Mouse (Mus musculus): ENCODE data around the gene Eif2ak3. TPM values are rescaled to one million over a fixed set of nuclear protein-coding genes. Genes with fewer than 3 reads are reported as not detected.

The Eif2ak3 gene
- polyA plus RNA-seq, 1 experiment: 24.5 TPM

DNA sequence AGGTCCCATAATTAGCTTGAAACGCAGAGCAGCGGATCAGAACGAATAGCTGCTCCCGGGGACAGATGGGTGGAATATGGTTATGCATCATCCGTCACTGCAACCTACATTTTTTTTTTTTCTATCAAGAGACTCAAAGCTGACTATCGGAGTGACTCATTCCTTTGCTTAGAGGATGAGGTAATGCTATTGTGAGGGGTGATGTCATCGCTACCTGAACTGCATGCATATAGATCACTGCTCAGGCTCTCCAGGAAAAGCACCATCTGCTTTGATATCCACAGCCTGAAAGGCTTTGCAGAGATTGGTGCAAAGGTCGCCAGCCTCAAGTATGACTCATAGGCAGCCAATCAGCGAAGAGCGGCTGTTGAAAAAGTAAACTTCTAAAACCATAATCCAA, 27.8 kb downstream of the Eif2ak3 start:
- no peak overlapping the region for H3K4me3 ChIP-seq (ENCODE audit: low read depth, low read length)
- no peak for TF ChIP-seq CTCF (IDR thresholded peaks at IDR 0.05; ENCODE audit: extremely low read depth, insufficient read length, insufficient replicate concordance, low read depth, low read length)
- TF ChIP-seq POLR2A (IDR thresholded peaks at IDR 0.05; ENCODE audit: low read depth, low read length): no peak
- no peak overlapping the region for H3K27ac ChIP-seq (ENCODE audit: insufficient read depth, low read depth, low read length)
- H3K36me3 ChIP-seq (ENCODE audit: control insufficient read depth, insufficient read depth, low read length): no peaks in the 10 kb centered on the region
- H3K27me3 ChIP-seq (ENCODE audit: control insufficient read depth, insufficient read depth, low read length): no peaks in the 10 kb centered on the region
- peaks cover 8% of the 10 kb centered on the region; the same call in 1 of the 2 replicates for H3K4me1 ChIP-seq (ENCODE audit: control insufficient read depth, insufficient read depth, insufficient read length, low read length)
- WGBS: 18% methylated on average over 10 of the region's 10 CpGs

- peak overlapping the region; percentile 84 for H3K27ac ChIP-seq (ENCODE audit: insufficient read depth, low read depth, low read length)
- H3K4me1 ChIP-seq (ENCODE audit: control insufficient read depth, insufficient read depth, insufficient read length, low read length): peaks cover 8% of the 10 kb centered on the region; the same call in 1 of the 2 replicates
- 36% methylated on average over 7 of the region's 7 CpGs for WGBS
- H3K27me3 ChIP-seq (ENCODE audit: control insufficient read depth, insufficient read depth, low read length): no peaks in the 10 kb centered on the region
- TF ChIP-seq POLR2A (IDR thresholded peaks at IDR 0.05; ENCODE audit: low read depth, low read length) (no peak), CTCF (IDR thresholded peaks at IDR 0.05; ENCODE audit: extremely low read depth, insufficient read length, insufficient replicate concordance, low read depth, low read length) (no peak)
- no peak overlapping the region for H3K4me3 ChIP-seq (ENCODE audit: low read depth, low read length)
- H3K36me3 ChIP-seq (ENCODE audit: control insufficient read depth, insufficient read depth, low read length): no peaks in the 10 kb centered on the region
Observed at GRCm38 (mm10) chr6:70872570-70872969, 28.3 kb downstream of the Eif2ak3 start.

DNA sequence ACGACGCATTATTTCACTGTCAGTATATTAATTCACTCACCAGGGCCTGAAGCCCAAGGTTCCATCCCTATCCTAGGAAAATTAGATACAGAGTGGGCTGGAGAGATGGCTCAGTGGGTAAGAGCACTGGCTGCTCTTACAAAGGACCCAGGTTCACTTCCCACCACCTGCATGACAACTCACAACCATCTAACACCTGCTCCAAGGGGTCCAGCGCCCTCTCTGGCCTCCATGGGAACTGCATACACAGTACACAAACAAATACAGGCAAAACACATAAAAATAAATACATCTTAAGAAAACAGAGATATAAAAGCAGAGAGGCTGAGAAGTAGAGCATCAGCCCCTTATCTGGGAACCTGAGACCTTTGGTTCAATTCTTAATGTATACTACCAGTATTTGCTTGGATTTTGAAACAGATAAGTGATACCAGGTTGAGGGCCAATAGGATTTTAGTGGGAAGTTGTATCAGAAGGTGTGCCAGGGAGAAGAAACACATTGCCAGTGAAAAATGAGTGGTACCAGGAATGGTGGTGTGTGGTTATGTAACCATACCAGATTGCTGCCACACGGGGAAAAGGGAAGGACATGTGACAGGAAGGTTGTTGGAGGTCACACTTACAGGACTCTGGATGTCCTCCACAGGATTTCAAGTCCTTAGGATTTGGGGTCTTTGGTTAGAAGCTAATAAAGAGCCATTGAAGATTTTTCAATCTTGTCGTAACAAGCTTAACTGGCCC, 29.9 kb downstream of the Eif2ak3 start:
- no peaks in the 10 kb centered on the region for H3K27me3 ChIP-seq (ENCODE audit: control insufficient read depth, insufficient read depth, low read length)
- TF ChIP-seq CTCF (IDR thresholded peaks at IDR 0.05; ENCODE audit: extremely low read depth, insufficient read length, insufficient replicate concordance, low read depth, low read length) (peak; percentile 55; the same call in 1 of the 2 replicates), POLR2A (IDR thresholded peaks at IDR 0.05; ENCODE audit: low read depth, low read length) (no peak)
- WGBS: 70% methylated on average over 5 of the region's 5 CpGs
- peaks cover 8% of the 10 kb centered on the region; the same call in 1 of the 2 replicates for H3K4me1 ChIP-seq (ENCODE audit: control insufficient read depth, insufficient read depth, insufficient read length, low read length)
- H3K4me3 ChIP-seq (ENCODE audit: low read depth, low read length): no peak overlapping the region
- H3K36me3 ChIP-seq (ENCODE audit: control insufficient read depth, insufficient read depth, low read length): peaks cover 12% of the 10 kb centered on the region
- no peak overlapping the region for H3K27ac ChIP-seq (ENCODE audit: insufficient read depth, low read depth, low read length)

DNA sequence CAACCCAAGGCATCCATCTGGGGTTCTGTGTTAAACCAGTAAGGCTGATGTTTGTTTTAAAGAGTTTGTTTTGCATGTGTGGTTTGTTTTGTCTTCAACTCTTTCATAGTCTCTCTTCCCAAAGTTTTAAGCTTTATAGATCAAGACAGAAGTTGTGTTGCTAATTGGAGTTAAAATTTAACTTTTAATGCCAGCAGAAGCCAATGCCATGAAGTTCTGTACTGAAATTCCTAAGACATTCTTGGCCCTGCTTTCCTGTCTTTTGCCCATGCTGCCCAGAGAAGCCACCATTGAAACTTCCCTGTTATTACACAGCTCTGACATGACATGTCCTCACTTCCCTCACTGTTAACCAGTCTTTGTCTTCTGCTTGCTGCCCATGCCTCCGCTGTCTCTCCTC, 30.7 kb downstream of the Eif2ak3 start:
- no peak for TF ChIP-seq POLR2A (IDR thresholded peaks at IDR 0.05; ENCODE audit: low read depth, low read length)
- TF ChIP-seq CTCF (IDR thresholded peaks at IDR 0.05; ENCODE audit: extremely low read depth, insufficient read length, insufficient replicate concordance, low read depth, low read length): no peak
- Histone ChIP-seq H3K4me3 (ENCODE audit: low read depth, low read length) (no peak overlapping the region), H3K36me3 (ENCODE audit: control insufficient read depth, insufficient read depth, low read length) (peaks cover 19% of the 10 kb centered on the region), H3K4me1 (ENCODE audit: control insufficient read depth, insufficient read depth, insufficient read length, low read length) (peaks cover 8% of the 10 kb centered on the region; the same call in 1 of the 2 replicates), H3K27me3 (ENCODE audit: control insufficient read depth, insufficient read depth, low read length) (no peaks in the 10 kb centered on the region), H3K27ac (ENCODE audit: insufficient read depth, low read depth, low read length) (no peak overlapping the region)
- 94% methylated on average over 1 of the region's 1 CpGs for WGBS

GRCm38 (mm10) chr6:70880714-70881304, 36.5 kb downstream of the Eif2ak3 start:
- 6% methylated on average over 5 of the region's 5 CpGs for WGBS
- TF ChIP-seq POLR2A (IDR thresholded peaks at IDR 0.05; ENCODE audit: low read depth, low read length) (no peak), CTCF (IDR thresholded peaks at IDR 0.05; ENCODE audit: extremely low read depth, insufficient read length, insufficient replicate concordance, low read depth, low read length) (peak; percentile 80; the same call in 1 of the 2 replicates)

DNA sequence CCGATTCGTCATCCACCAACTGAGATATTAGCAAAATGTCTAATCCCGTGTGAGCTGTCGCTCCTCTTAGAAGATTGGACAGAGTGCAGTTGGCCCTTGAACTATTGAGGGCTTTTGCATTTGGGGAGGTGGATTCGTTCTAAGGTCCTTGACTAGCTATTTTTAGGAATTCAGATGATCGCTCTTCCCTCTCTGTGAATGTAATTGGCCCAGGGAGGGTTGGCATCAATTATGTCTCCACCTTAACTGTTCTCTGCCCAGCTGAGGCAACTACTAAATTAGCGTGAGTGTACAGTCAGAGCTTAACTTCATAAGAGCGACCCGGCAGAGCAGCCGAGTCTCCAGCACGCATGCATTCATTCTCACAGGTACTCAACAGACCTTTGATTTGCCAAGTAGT, 43.7 kb downstream of the Eif2ak3 start:
- H3K36me3 ChIP-seq (ENCODE audit: control insufficient read depth, insufficient read depth, low read length): peaks cover 70% of the 10 kb centered on the region
- no peak for TF ChIP-seq CTCF (IDR thresholded peaks at IDR 0.05; ENCODE audit: extremely low read depth, insufficient read length, insufficient replicate concordance, low read depth, low read length)
- no peak for TF ChIP-seq POLR2A (IDR thresholded peaks at IDR 0.05; ENCODE audit: low read depth, low read length)
- H3K27me3 ChIP-seq (ENCODE audit: control insufficient read depth, insufficient read depth, low read length): no peaks in the 10 kb centered on the region
- H3K27ac ChIP-seq (ENCODE audit: insufficient read depth, low read depth, low read length): no peak overlapping the region
- 91% methylated on average over 11 of the region's 11 CpGs for WGBS
- no peak overlapping the region for H3K4me3 ChIP-seq (ENCODE audit: low read depth, low read length)
- no peaks in the 10 kb centered on the region for H3K4me1 ChIP-seq (ENCODE audit: control insufficient read depth, insufficient read depth, insufficient read length, low read length)

More at GRCm38 (mm10) chr6:70880714-70881304, 36.5 kb downstream of the Eif2ak3 start:
- H3K27me3 ChIP-seq (ENCODE audit: control insufficient read depth, insufficient read depth, low read length): no peaks in the 10 kb centered on the region
- no peak overlapping the region for H3K27ac ChIP-seq (ENCODE audit: insufficient read depth, low read depth, low read length)
- H3K4me3 ChIP-seq (ENCODE audit: low read depth, low read length): no peak overlapping the region
- H3K4me1 ChIP-seq (ENCODE audit: control insufficient read depth, insufficient read depth, insufficient read length, low read length): no peaks in the 10 kb centered on the region
- H3K36me3 ChIP-seq (ENCODE audit: control insufficient read depth, insufficient read depth, low read length): peaks cover 49% of the 10 kb centered on the region

DNA sequence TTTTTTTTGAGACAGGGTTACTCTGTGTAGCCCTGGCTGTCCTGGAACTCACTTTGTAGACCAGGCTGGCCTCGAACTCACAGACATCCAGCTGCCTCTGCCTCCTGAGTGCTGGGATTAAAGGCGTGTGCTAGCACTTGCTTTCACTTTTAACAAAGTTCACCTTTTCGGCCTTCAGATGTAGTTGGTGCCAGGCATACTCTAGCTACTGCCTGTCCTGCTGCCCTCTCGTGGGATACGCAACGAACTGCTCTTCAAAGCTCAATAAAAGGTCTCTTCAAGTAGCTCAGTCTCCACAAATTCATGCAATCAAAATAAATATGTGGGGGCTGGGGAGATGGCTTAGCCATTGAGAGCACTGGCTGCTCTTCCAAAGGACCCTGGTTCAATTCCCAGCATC, 53.9 kb downstream of the Eif2ak3 start:
- Histone ChIP-seq H3K36me3 (ENCODE audit: control insufficient read depth, insufficient read depth, low read length) (peaks cover 64% of the 10 kb centered on the region), H3K27ac (ENCODE audit: insufficient read depth, low read depth, low read length) (no peak overlapping the region), H3K4me1 (ENCODE audit: control insufficient read depth, insufficient read depth, insufficient read length, low read length) (no peaks in the 10 kb centered on the region), H3K27me3 (ENCODE audit: control insufficient read depth, insufficient read depth, low read length) (no peaks in the 10 kb centered on the region), H3K4me3 (ENCODE audit: low read depth, low read length) (no peak overlapping the region)
- WGBS: 71% methylated on average over 6 of the region's 6 CpGs
- TF ChIP-seq POLR2A (IDR thresholded peaks at IDR 0.05; ENCODE audit: low read depth, low read length) (no peak), CTCF (IDR thresholded peaks at IDR 0.05; ENCODE audit: extremely low read depth, insufficient read length, insufficient replicate concordance, low read depth, low read length) (no peak)
